Mouse (Mus musculus) right cerebral cortex, adult 18-20 months (tissue): ENCODE measurements around the gene Hes7.

ENCODE experiments used
- DNase-seq: peaks from one replicate; pipeline ENCODE4 v3.0.0; 2022; ENCODE audit warnings: mixed read lengths

The Hes7 gene

GRCm38 (mm10) chr11:69119446-69120155, 603 bp upstream of the Hes7 start:
- DNase-seq = no peak

- no peak for DNase-seq
Measured at GRCm38 (mm10) chr11:69121001-69121740, 967 bp downstream of the Hes7 start.

DNA sequence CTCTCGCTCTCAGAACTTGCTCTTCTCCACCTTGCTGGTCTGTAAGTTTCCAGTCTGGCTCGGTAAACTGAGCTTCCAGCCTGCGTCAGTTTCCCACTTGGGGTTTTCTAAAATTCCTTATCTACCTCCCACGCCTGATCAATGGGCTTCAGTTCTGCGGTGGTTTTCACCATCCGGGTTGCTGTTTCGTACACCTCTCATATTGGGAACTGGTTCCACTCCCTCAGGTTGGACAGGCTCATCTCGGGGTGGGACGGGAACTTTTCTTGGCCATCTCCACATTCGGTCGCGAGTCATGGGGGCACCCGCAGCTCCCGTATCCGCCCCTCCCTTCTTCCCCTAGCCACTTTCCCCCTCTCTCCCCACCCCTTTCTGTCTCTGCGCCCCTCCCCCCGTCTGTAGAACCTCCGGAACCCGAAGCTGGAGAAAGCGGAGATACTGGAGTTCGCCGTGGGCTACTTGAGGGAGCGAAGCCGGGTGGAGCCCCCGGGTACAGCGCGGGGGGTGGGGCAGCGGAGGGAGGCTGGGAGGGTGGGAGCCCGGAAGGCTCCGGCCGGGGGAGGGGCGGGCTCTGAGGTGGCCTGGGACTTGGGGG, 1.6 kb downstream of the Hes7 start:
- no peak for DNase-seq

DNA sequence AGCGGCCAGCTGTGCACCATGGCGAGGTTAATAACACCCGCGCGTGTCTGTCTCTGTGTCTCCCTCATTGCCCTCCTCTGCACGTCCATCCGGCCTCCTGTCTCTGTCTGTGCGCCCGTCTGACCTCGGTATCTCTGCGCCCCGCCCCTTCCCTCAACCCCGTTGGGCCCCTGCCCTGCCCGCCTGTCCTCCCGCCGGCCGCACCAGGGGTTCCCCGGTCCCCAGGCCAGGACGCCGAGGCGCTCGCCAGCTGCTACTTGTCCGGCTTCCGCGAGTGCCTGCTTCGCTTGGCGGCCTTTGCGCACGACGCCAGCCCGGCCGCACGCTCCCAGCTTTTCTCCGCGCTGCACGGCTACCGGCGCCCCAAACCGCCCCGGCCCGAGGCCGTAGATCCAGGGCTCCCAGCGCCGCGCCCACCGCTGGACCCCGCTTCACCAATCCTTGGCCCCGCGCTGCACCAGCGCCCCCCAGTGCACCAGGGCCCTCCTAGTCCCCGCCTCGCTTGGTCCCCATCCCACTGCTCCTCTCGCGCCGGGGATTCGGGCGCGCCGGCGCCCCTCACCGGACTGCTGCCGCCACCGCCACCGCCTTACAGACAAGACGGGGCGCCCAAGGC, 2.2 kb downstream of the Hes7 start, which contains the start of gene 9130213A22Rik:
9130213A22Rik (minus strand) TSS at position 254 of the 616 bp plus-strand sequence.
- DNase-seq = peak; percentile 90

DNA sequence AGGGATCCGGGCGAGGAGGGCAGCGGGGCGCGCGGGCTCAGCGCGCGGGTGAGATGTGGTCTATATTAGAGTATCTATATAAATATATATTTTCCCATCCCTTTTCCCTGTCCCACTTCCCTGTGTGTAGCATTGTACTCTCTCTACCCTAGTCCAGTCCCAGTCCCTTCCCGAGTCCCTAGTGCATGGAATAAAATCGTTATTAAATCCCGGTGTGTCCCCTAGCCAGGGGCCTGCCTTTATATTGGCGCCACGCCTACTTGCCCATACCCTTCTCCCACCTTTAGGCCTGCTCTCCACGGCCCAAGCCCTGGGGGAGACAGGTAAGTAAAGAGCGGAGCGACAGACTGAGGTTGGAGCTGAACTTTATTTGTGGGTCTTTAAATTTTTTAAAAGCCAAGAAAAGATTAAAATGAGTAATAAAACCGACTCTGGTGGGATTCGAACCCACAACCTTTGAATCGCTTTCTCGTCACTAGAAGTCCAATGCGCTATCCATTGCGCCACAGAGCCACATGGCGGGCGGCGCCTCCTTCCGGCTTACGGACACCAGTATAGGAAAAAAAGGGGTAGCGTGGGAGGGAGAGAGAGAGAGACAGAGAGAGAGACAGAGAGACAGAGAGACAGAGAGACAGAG, 3.0 kb downstream of the Hes7 start:
- peak; percentile 90 for DNase-seq

GRCm38 (mm10) chr11:69123693-69124497, 3.7 kb downstream of the Hes7 start:
- peak; percentile 93 for DNase-seq

- peak; percentile 66 for DNase-seq
Measured at GRCm38 (mm10) chr11:69124498-69124847, 4.3 kb downstream of the Hes7 start.

GRCm38 (mm10) chr11:69125041-69125851, 5.0 kb downstream of the Hes7 start:
- DNase-seq = peak; percentile 85

- DNase-seq = no peak
Measured at GRCm38 (mm10) chr11:69125852-69125918, 5.5 kb downstream of the Hes7 start, which contains the start of gene Aloxe3. TSS of gene Aloxe3 (plus strand) at chr11:69125896.

DNA sequence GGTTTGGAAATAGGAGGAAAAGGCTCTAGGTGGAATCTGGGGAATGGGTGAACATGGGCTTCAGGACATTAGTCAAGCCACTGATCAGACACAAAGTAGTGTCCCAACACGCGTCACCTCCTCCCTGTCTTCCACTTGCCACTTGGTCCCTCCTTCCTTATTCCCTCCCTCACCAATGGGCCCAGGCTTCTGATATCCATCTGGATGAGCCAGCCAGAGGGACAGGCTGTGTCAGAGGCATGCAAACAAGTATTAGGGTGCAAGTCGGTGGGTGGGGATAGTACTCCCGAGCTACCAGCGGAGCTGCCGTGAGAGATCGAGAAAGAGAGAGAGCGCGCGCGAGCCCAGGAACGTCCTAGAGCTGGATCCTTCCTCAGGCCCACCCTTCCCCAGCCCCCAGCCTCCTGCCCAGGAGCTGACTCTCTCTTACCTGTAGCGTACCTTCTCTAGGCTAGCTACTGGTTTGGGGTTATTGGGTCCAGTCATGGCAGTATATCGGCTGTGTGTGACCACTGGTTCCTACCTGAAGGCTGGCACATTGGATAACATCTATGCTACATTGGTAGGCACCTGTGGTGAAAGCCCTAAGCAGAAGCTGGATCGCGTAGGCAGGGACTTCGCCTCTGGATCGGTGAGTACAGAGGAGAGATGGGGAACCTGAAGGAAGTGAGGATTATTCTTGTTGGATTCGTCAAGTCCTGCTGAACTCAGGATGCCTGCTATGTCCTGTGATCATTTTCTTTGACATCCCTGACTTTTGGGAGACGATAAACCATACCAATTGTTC, 5.9 kb downstream of the Hes7 start:
- no peak for DNase-seq

- DNase-seq = no peak
Measured at GRCm38 (mm10) chr11:69126706-69127095, 6.5 kb downstream of the Hes7 start.

- DNase-seq = no peak
Measured at GRCm38 (mm10) chr11:69128426-69129122, 8.4 kb downstream of the Hes7 start.

GRCm38 (mm10) chr11:69133566-69133922, 13.3 kb downstream of the Hes7 start:
- DNase-seq = no peak

DNA sequence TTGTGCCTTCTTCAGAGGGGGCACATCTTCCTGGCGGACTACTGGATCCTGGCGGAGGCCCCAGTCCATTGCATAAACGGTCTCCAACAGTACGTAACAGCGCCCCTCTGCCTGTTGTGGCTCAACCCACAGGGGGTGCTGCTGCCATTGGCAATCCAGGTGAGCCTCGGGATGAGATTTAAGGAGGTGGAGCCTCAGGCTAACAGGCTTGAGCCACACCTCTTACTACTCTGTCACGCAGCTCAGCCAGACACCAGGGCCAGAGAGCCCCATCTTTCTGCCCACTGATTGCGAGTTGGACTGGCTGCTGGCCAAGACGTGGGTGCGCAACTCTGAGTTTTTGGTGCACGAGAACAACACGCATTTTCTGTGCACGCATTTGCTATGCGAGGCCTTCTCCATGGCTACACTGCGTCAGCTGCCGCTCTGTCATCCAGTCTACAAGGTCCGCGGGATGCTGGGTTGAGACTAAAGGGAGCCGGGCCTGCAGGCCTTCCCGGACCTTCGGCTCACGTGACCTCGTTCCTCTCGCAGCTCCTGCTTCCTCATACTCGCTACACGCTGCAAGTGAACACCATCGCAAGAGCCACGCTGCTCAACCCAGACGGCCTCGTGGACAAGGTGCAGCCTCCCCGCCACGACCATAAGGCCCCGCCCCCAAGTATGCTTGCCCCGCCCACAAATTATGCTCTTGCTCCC, 13.9 kb downstream of the Hes7 start:
- DNase-seq = peak; percentile 87

DNA sequence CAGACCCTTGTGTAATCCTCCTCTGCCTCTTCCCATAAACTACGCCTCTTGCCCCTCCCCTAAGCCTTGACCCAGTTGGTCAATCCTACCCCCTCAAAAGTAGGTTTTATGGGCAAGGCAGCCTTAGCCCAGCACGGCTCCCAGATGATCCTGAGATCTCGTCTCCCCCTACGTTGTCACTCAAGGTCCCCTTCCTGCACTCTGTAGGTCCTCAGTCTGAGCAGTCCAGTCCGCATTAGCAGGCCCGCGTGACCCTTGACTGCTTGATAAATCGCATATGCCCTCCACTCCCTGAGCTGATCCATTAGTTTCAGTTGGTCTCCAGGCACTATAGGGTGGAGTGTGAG, 14.4 kb downstream of the Hes7 start:
- no peak for DNase-seq

GRCm38 (mm10) chr11:69135361-69135760, 15.2 kb downstream of the Hes7 start:
- no peak for DNase-seq

- DNase-seq = no peak
Measured at GRCm38 (mm10) chr11:69147546-69147945, 27.3 kb downstream of the Hes7 start.

GRCm38 (mm10) chr11:69148451-69148960, 28.3 kb downstream of the Hes7 start:
- DNase-seq = no peak

GRCm38 (mm10) chr11:69149728-69150127, 29.5 kb downstream of the Hes7 start:
- no peak for DNase-seq

DNA sequence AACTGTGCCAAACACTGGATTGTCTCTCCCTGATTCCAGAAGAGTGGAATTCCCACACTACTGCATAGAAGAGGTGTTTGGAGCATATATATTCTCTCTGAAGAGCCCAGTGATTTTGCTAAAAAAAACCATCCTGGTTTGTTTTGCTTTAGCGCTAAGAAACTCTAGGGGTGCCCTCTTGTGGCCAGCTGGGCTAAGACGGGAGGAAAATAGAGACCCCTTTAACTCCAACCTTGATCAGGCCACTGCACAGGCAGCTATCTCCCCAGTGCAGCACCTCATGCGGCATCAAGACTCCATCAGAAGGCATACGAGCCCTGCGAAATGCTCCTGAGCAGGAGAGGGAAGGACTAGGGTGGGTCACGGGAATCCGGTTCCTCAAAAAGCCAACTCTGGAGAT, 30.2 kb downstream of the Hes7 start:
- peak; percentile 57 for DNase-seq
